Mouse (Mus musculus) G1E (cell line): ENCODE results near the gene Sag. TPM values are rescaled to one million over a fixed set of nuclear protein-coding genes. Genes with fewer than 3 reads are reported as not detected.

Experiments used
- ATAC-seq: 2 replicates; pipeline ENCODE4 v1.8.0; 2016; ENCODE audit warnings: mild to moderate bottlenecking; ENCODE audit not compliant: insufficient number of reproducible peaks, poor library complexity, low FRiP score, severe bottlenecking; ENCODE audit errors: extremely low read depth
- DNase-seq: peaks from one replicate; pipeline ENCODE4 v3.0.0; 2012; ENCODE audit warnings: low spot score
- H3K27me3 ChIP-seq: 2 replicates; pipeline ENCODE4 v1.6.1; 2012; ENCODE audit warnings: mild to moderate bottlenecking, low read length, inconsistent platforms; ENCODE audit not compliant: insufficient read depth
- H3K36me3 ChIP-seq: replicated peaks from 2 replicates; pipeline ENCODE3; 2012; ENCODE audit warnings: mild to moderate bottlenecking, inconsistent platforms
- H3K4me1 ChIP-seq: 2 replicates; pipeline ENCODE4 v1.6.1; 2012; ENCODE audit warnings: low read depth, low read length, inconsistent platforms, mixed read lengths; ENCODE audit not compliant: insufficient read depth
- H3K4me3 ChIP-seq: 2 replicates; pipeline ENCODE4 v1.5.1; 2012; ENCODE audit warnings: low read depth, mild to moderate bottlenecking, inconsistent platforms, low read length, moderate library complexity, mixed read lengths
- H3K9me3 ChIP-seq: replicated peaks from 2 replicates; pipeline ENCODE4 v1.6.1; 2012; ENCODE audit warnings: inconsistent platforms
- CTCF ChIP-seq: IDR thresholded peaks from 2 replicates; pipeline ENCODE4 v1.5.1; 2012; ENCODE audit warnings: low read depth, low read length, inconsistent platforms, mixed read lengths
- GATA1 ChIP-seq: IDR thresholded peaks from 2 replicates; pipeline ENCODE4 v1.6.1; 2012; ENCODE audit warnings: borderline replicate concordance, low read length, inconsistent platforms, mixed read lengths
- GATA2 ChIP-seq: IDR thresholded peaks from 2 replicates; pipeline ENCODE4 v1.6.1; 2012; ENCODE audit warnings: low read depth, low read length, inconsistent platforms, borderline replicate concordance
- POLR2AphosphoS5 ChIP-seq: IDR thresholded peaks from 2 replicates; pipeline ENCODE4 v1.6.1; 2012; ENCODE audit warnings: low read depth, low read length, inconsistent platforms; ENCODE audit not compliant: insufficient replicate concordance
- TAL1 ChIP-seq: conservative IDR thresholded peaks from 2 replicates; pipeline ENCODE4 v1.6.1; 2012; ENCODE audit warnings: low read depth, low read length, inconsistent platforms, mixed read lengths
- polyA plus RNA-seq: library from polyadenylated mRNA; stranded (reverse); fragments of >175 nt; gene quantifications from 2 replicates; pipeline ENCODE4 v1.2.3, GENCODE M21; 2012
- total RNA-seq, 2 experiments: library from RNA; stranded (forward) in 1 of 2; stranded (reverse) in 1 of 2; fragments of 200-1000 nt in 1 of 2; fragments of >200 nt in 1 of 2; fragmentation: Nextera tagmentation in 1 of 2; gene quantifications; 2 replicates each; pipeline ENCODE4 v1.2.3; 2014 to 2017

Gene Sag
- total and polyA plus RNA-seq, 3 experiments: 0.82 TPM; not detected in 2

- DNase-seq: no peak
- H3K4me3 ChIP-seq: no peak overlapping the region
- H3K36me3 ChIP-seq: peaks cover 89% of the 10 kb centered on the region
- no peaks in the 10 kb centered on the region for H3K4me1 ChIP-seq
- H3K9me3 ChIP-seq: no peaks in the 10 kb centered on the region
- no peaks in the 10 kb centered on the region for H3K27me3 ChIP-seq
- no peak for ATAC-seq
- no peak for TF ChIP-seq CTCF
- TF ChIP-seq GATA2: no peak
- no peak for TF ChIP-seq TAL1
- no peak for TF ChIP-seq GATA1
- TF ChIP-seq POLR2AphosphoS5: no peak
These were observed 17.2 kb upstream of the Sag start for GRCm38 (mm10) chr1:87786251-87786650.

- no peaks in the 10 kb centered on the region for H3K4me1 ChIP-seq
- no peak for ATAC-seq
- H3K27me3 ChIP-seq: no peaks in the 10 kb centered on the region
- no peak overlapping the region for H3K4me3 ChIP-seq
- H3K36me3 ChIP-seq: peaks cover 88% of the 10 kb centered on the region
- TF ChIP-seq CTCF (no peak), TAL1 (no peak), GATA1 (no peak), POLR2AphosphoS5 (no peak), GATA2 (no peak)
- no peak for DNase-seq
- no peaks in the 10 kb centered on the region for H3K9me3 ChIP-seq
These were observed 13.8 kb upstream of the Sag start for GRCm38 (mm10) chr1:87789665-87790064.

GRCm38 (mm10) chr1:87792438-87793137 is 10.9 kb upstream of the Sag start:
- H3K4me1 ChIP-seq: peaks cover 4% of the 10 kb centered on the region; the same call in 1 of the 2 replicates
- H3K9me3 ChIP-seq: no peaks in the 10 kb centered on the region
- peaks cover 85% of the 10 kb centered on the region for H3K36me3 ChIP-seq
- ATAC-seq (no peak), DNase-seq (no peak)
- TF ChIP-seq GATA1 (no peak), TAL1 (no peak), POLR2AphosphoS5 (no peak)
- no peak overlapping the region for H3K4me3 ChIP-seq
- no peaks in the 10 kb centered on the region for H3K27me3 ChIP-seq

- Histone ChIP-seq H3K36me3 (peaks cover 84% of the 10 kb centered on the region), H3K4me1 (peaks cover 4% of the 10 kb centered on the region; the same call in 1 of the 2 replicates), H3K9me3 (no peaks in the 10 kb centered on the region), H3K4me3 (no peak overlapping the region), H3K27me3 (no peaks in the 10 kb centered on the region)
- no peak for TF ChIP-seq POLR2AphosphoS5
- no peak for TF ChIP-seq CTCF
- no peak for TF ChIP-seq GATA2
- no peak for TF ChIP-seq TAL1
- TF ChIP-seq GATA1: no peak
- no peak for DNase-seq
- ATAC-seq: no peak
These were observed 10.4 kb upstream of the Sag start for GRCm38 (mm10) chr1:87793138-87793449.

- no peak for TF ChIP-seq GATA1
- no peak for TF ChIP-seq GATA2
- no peak for TF ChIP-seq TAL1
- TF ChIP-seq POLR2AphosphoS5: no peak
- TF ChIP-seq CTCF: no peak
- no peaks in the 10 kb centered on the region for H3K9me3 ChIP-seq
- no peak for ATAC-seq
- peaks cover 4% of the 10 kb centered on the region; the same call in 1 of the 2 replicates for H3K4me1 ChIP-seq
- no peak overlapping the region for H3K4me3 ChIP-seq
- no peak for DNase-seq
- H3K27me3 ChIP-seq: no peaks in the 10 kb centered on the region
- peaks cover 47% of the 10 kb centered on the region for H3K36me3 ChIP-seq
These were observed 5.8 kb upstream of the Sag start for GRCm38 (mm10) chr1:87797702-87798101.

GRCm38 (mm10) chr1:87798306-87798705 is 5.2 kb upstream of the Sag start:
- ATAC-seq: no peak

More at GRCm38 (mm10) chr1:87798306-87798705, 5.2 kb upstream of the Sag start:
- no peak for TF ChIP-seq POLR2AphosphoS5
- no peak for TF ChIP-seq CTCF
- no peak for TF ChIP-seq TAL1
- no peak for TF ChIP-seq GATA2
- TF ChIP-seq GATA1: no peak
- no peak overlapping the region for H3K4me3 ChIP-seq
- no peaks in the 10 kb centered on the region for H3K27me3 ChIP-seq
- no peaks in the 10 kb centered on the region for H3K9me3 ChIP-seq
- no peak for DNase-seq
- H3K4me1 ChIP-seq: peaks cover 4% of the 10 kb centered on the region; the same call in 1 of the 2 replicates
- H3K36me3 ChIP-seq: peaks cover 41% of the 10 kb centered on the region
